Mouse (Mus musculus): Measurements from ENCODE around the gene Smarcd3. TPM values are rescaled to one million over a fixed set of nuclear protein-coding genes. Genes with fewer than 3 reads are reported as not detected.

The Smarcd3 gene
- total and polyA plus RNA-seq, 3 experiments = 2.7 to 16.5 TPM; not detected in 1

DNA sequence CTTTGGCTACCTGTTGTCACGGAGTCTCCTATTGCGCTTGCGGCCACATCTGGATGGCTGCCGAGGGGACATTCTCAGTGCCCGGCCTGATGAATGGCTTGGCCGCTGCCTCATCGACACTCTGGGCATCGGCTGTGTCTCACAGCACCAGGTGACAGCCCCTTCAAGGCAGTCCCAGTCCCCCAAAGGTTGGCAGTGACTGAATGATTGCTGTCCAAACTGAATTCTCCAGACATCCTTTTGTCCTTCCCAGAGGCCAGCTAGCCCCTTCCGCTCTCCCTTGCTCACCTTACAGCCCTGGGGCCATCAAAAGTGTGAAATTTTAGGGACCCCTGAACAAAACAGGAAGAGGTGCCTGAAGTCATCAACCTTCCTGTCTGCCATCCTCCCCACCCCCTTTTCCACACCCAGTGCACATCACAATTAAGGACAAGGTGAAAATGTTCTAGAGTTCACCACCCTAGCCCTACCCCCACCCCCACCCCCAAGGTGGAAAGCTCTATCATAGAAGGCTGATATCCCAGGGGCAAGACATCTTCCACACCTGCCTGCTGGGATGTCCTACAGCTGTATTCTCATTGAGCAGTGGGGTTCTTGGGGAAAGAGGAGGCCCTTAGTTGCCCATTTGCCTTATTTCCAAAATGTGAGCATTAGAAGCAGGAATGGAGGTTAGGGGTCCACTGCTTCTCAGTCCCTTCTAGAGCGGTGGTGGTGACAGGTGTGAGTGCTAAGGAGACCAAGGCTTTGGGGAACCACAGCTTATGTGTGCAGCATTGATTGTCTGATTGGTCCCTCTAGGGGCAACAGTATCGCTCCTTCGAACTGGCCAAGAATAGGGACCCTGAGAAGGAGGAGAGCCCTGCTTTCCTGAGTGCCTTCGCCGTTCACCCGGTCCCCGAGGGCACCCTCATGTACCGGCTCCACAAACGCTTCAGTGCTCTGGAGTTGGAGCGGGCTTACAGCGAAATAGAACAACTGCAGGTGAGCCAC lies 34.4 kb downstream of the Smarcd3 start:
- no peak overlapping the region for H3K4me3 ChIP-seq (ENCODE audit: control insufficient read depth in 1 of 2, insufficient read depth in 1 of 2, low read depth in 2 of 2, low read length in 2 of 2)
- H3K9ac ChIP-seq (ENCODE audit: control insufficient read depth, low read depth, low read length, poor library complexity, severe bottlenecking) = no peak overlapping the region
- no peak for TF ChIP-seq RAD21 (IDR thresholded peaks at IDR 0.05; ENCODE audit: low read depth, low read length)
- no peak for TF ChIP-seq ETS1 (IDR thresholded peaks at IDR 0.05; ENCODE audit: low read depth, low read length)
- TF ChIP-seq POLR2AphosphoS2 (IDR thresholded peaks at IDR 0.05; ENCODE audit: low read length) = peak; percentile 72
- peak in 1 of 2 experiments; percentile 18; a peak in 2 of 4 replicates for TF ChIP-seq POLR2A (IDR thresholded peaks at IDR 0.05; ENCODE audit: control insufficient read depth in 1 of 2, insufficient read depth in 1 of 2, low read depth in 1 of 2, low read length in 2 of 2, poor library complexity in 1 of 2)
- TF ChIP-seq GATA1 (IDR thresholded peaks at IDR 0.05; ENCODE audit: low read depth, low read length) = no peak
- no peaks in the 10 kb centered on the region for H3K9me3 ChIP-seq (replicated peaks; ENCODE audit: insufficient read depth, low read length)
- no peak overlapping the region for H3K27ac ChIP-seq (ENCODE audit: control insufficient read depth, low read depth, low read length)
- H3K79me2 ChIP-seq (ENCODE audit: control insufficient read depth, insufficient read depth, low read length, poor library complexity) = peaks cover 28% of the 10 kb centered on the region
- H3K27me3 ChIP-seq (ENCODE audit: control insufficient read depth in 1 of 2, insufficient read depth in 2 of 2, low read length in 2 of 2) = no peaks in the 10 kb centered on the region
- H3K36me3 ChIP-seq (ENCODE audit: control insufficient read depth in 1 of 2, insufficient read depth in 2 of 2, low read length in 2 of 2) = peaks cover 7 to 8% of the 10 kb centered on the region in 2 experiments; a peak in 3 of 4 replicates
- peaks cover 3 to 14% of the 10 kb centered on the region in 2 experiments for H3K4me1 ChIP-seq (ENCODE audit: control insufficient read depth in 1 of 2, insufficient read depth in 2 of 2, low read length in 2 of 2)
- peak; percentile 8 for DNase-seq (ENCODE audit: low read depth, low spot score)

GRCm38 (mm10) chr5:24587200-24587577 lies 37.0 kb downstream of the Smarcd3 start:
- Histone ChIP-seq H3K27me3 (ENCODE audit: control insufficient read depth in 1 of 2, insufficient read depth in 2 of 2, low read length in 2 of 2) (no peaks in the 10 kb centered on the region), H3K9me3 (replicated peaks; ENCODE audit: insufficient read depth, low read length) (no peaks in the 10 kb centered on the region), H3K27ac (ENCODE audit: control insufficient read depth, low read depth, low read length) (peak overlapping the region; percentile 73), H3K9ac (ENCODE audit: control insufficient read depth, low read depth, low read length, poor library complexity, severe bottlenecking) (peak overlapping the region; percentile 90), H3K4me3 (ENCODE audit: control insufficient read depth in 1 of 2, insufficient read depth in 1 of 2, low read depth in 2 of 2, low read length in 2 of 2) (peak overlapping the region; percentile 86 to 91), H3K79me2 (ENCODE audit: control insufficient read depth, insufficient read depth, low read length, poor library complexity) (peaks cover 28% of the 10 kb centered on the region), H3K36me3 (ENCODE audit: control insufficient read depth in 1 of 2, insufficient read depth in 2 of 2, low read length in 2 of 2) (peaks cover 7 to 8% of the 10 kb centered on the region in 2 experiments; a peak in 3 of 4 replicates), H3K4me1 (ENCODE audit: control insufficient read depth in 1 of 2, insufficient read depth in 2 of 2, low read length in 2 of 2) (peaks cover 3 to 14% of the 10 kb centered on the region in 2 experiments)
- TF ChIP-seq USF2 (IDR thresholded peaks at IDR 0.05; ENCODE audit: borderline replicate concordance in 1 of 2, insufficient read depth in 1 of 2, low read depth in 1 of 2, low read length in 2 of 2) (0 out of 4 replicates have a peak, but pooled peaks of 1 of the 2 experiments have one; percentile 10), ETS1 (IDR thresholded peaks at IDR 0.05; ENCODE audit: low read depth, low read length) (peak; percentile 56), MYC (IDR thresholded peaks at IDR 0.05; ENCODE audit: low read depth, low read length) (no peak), MEF2A (IDR thresholded peaks at IDR 0.05; ENCODE audit: extremely low read depth, insufficient replicate concordance, low read depth, low read length, poor library complexity, severe bottlenecking) (no peak), TBP (IDR thresholded peaks at IDR 0.05; ENCODE audit: low read depth, low read length) (peak; percentile 72), USF1 (IDR thresholded peaks at IDR 0.05; ENCODE audit: low read depth, low read length) (no peak), BHLHE40 (IDR thresholded peaks at IDR 0.05; ENCODE audit: borderline replicate concordance, low read depth, low read length) (no peak), NRF1 (IDR thresholded peaks at IDR 0.05; ENCODE audit: insufficient read depth, low read depth, low read length, poor library complexity, severe bottlenecking) (0 out of 2 replicates have a peak, but pooled peaks have one; percentile 12), TCF12 (IDR thresholded peaks at IDR 0.05; ENCODE audit: low read depth, low read length) (peak; percentile 42; the same call in 1 of the 2 replicates), MYB (IDR thresholded peaks at IDR 0.05; ENCODE audit: low read depth, low read length) (0 out of 2 replicates have a peak, but pooled peaks have one; percentile 13), MAZ (IDR thresholded peaks at IDR 0.05; ENCODE audit: low read depth, low read length) (no peak), ZNF384 (IDR thresholded peaks at IDR 0.05; ENCODE audit: low read depth, low read length) (no peak), POLR2AphosphoS5 (IDR thresholded peaks at IDR 0.05; ENCODE audit: borderline replicate concordance, low read depth, low read length) (no peak), ZC3H11A (IDR thresholded peaks at IDR 0.05; ENCODE audit: low read depth, low read length) (no peak), GABPA (IDR thresholded peaks at IDR 0.05; ENCODE audit: low read depth, low read length) (peak; percentile 97), MAFK (IDR thresholded peaks at IDR 0.05; ENCODE audit: borderline replicate concordance, low read depth, low read length) (peak; percentile 59; the same call in 1 of the 2 replicates), POLR2A (IDR thresholded peaks at IDR 0.05; ENCODE audit: control insufficient read depth in 1 of 2, insufficient read depth in 1 of 2, low read depth in 1 of 2, low read length in 2 of 2, poor library complexity in 1 of 2) (peak in 1 of 2 experiments; percentile 21; a peak in 1 of 4 replicates), EP300 (IDR thresholded peaks at IDR 0.05; ENCODE audit: low read depth in 1 of 2, low read length in 2 of 2) (peak; percentile 5 to 47; a peak in 2 of 4 replicates), GATA1 (IDR thresholded peaks at IDR 0.05; ENCODE audit: low read depth, low read length) (peak; percentile 54; the same call in 1 of the 2 replicates), MAX (IDR thresholded peaks at IDR 0.05; ENCODE audit: low read length) (no peak), CHD1 (IDR thresholded peaks at IDR 0.05; ENCODE audit: low read depth, low read length) (no peak)
- DNase-seq (ENCODE audit: low read depth, low spot score) = peak; percentile 86

All from MEL (cell line).